Mouse (Mus musculus) heart, postnatal 25 days (tissue): ENCODE results near the gene Polr3f. TPM values are rescaled to one million over a fixed set of nuclear protein-coding genes. Genes with fewer than 3 reads are reported as not detected.

ENCODE experiments used
- DNase-seq: peaks from one replicate; pipeline ENCODE4 v3.0.0; 2022; ENCODE audit warnings: low spot score
- intact Hi-C: fragments of 180-260 bp; cut with DNase I; formaldehyde crosslinking; loops from one replicate; pipeline ENCODE4 v1.15.1; 2025
- total RNA-seq, 2 experiments: library from RNA; stranded (reverse); gene quantifications; 2 replicates each; pipeline ENCODE4 v1.2.3; 2021

The Polr3f gene
- total RNA-seq, 2 experiments from 2014 or later, result 10.6 to 10.8 TPM

DNA sequence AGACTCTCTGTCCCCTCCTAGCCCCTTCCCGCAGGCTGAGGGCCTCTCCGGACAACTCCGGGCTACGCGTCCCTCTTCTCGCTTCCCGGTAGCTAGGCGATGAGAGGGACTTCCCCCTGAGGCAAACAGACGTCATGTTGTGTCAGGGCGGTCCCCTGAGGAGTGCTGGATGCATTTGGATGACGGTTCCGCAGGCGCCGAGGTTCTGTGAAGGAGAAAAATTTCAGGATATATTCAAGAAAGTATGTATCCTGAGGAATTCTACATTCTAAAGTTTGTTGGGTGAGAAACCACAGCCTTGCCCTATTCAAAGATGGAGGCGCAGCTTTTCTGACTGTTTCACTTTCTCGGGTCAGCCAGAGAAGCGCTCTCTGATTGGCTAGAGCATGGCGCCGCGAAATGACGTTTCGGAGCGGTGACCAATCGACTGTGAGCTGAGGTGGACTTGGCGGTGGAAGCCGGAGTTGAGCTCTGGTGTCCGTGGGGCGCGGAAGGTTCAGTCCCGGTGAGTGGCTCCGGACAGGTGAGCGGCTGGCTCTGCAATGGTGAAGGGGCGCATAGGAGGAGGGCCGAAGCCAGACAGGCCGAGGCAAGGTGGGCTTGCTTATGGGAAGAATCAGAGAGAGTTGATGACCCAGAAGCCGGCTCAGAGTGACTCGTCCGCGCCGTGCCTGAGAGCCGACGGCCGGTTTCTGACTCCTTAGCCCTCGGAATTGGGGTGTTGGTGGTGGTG lies 28.5 kb downstream of the Polr3f start, which contains the start of gene Sec23b:
Gene Sec23b (plus strand): TSS at position 410 of the 733 bp plus-strand sequence.
- DNase-seq, result peak; percentile 95
- intact Hi-C loops, result no loop called here

DNA sequence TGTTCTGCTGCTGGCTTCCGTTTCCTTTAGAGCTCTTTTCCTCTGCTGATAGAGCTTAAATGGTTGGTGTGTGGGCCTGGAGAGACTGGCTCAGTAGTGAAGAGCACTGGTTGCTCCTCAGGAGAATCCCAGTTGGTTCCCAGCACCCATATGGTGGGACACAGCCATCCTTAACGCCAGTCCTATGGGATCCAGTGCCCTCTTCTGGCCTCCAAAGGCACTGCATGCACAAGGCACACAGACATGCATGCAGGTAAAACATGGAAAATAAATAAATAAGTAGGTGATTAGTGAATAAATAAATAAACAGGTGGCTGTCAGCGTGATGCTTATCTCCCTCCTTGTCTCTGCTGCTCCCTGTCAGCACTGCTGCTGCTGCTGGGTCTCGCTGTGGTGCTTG lies 61.2 kb downstream of the Polr3f start:
- no peak for DNase-seq

More for the DNA sequence above, 61.2 kb downstream of the Polr3f start:
- intact Hi-C loops, result no loop called here

Other genes with a start within 250 kb of the Polr3f start
- gene Ovol2, start 195.6 kb upstream of the Polr3f start, total RNA-seq, result not detected
- gene Kat14, start 158.7 kb upstream of the Polr3f start, total RNA-seq, result 10 to 100 TPM; 21.2 to 21.5 TPM
- 1 to 10 TPM; 8.0 to 9.4 TPM for gene Pet117, start 158.7 kb upstream of the Polr3f start, total RNA-seq
- 1 to 10 TPM in 1 of 2 experiments, under 1 TPM in 1; 0.70 to 2.1 TPM for gene Dzank1, start 304 bp upstream of the Polr3f start, total RNA-seq
- gene Rbbp9, start 23.2 kb downstream of the Polr3f start, total RNA-seq, result 10 to 100 TPM; 10.4 to 12.1 TPM
- 10 to 100 TPM; 22.5 to 28.1 TPM for gene Sec23b, start 28.5 kb downstream of the Polr3f start, total RNA-seq
- 10 to 100 TPM; 92.0 to 94.9 TPM for gene Smim26, start 66.3 kb downstream of the Polr3f start, total RNA-seq
- 10 to 100 TPM; 10.9 to 11.2 TPM for gene Dtd1, start 72.2 kb downstream of the Polr3f start, total RNA-seq